Comparison of ENCODE assay signal across 9 mouse cellular contexts in the genomic region with DNA sequence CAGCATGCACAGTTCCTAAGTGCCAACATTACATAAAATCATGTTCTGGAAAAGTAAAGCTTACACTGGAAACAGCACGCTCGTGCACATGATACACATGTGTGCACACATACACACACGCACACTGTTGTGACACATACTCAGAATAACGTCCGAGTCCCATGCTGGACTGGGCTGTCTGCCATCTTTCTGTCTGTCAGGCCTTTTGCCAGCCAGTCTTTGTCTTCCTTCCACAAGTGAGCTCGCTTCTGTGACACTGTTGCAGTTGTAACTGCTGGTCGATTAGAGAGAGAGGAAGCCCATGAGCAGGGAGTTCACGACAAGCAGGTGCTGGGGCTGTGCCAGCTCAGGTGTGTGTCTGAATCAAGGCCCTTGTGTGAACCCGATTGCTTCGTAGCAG. TPM values are rescaled to one million over a fixed set of nuclear protein-coding genes. Genes with fewer than 3 reads are reported as not detected.
DNase-seq lines count a peak whose midpoint lies in the region; ATAC-seq and TF ChIP-seq lines count a peak whose summit lies in the region.
"Had no signal": no experiment of that assay in that cellular context is flagged by ENCODE, and none has a peak within 500 bp of the region (broad histone marks: within the 10 kb centered on the region; RNA-seq: fewer than 3 reads in every experiment).

No protein-coding gene starts in this region.

- no peaks in the 10 kb centered on the region for H3K9me3 ChIP-seq in liver, embryonic 12.5 days (replicated peaks)
- no peaks in the 10 kb centered on the region for H3K9me3 ChIP-seq in heart, embryonic 12.5 days (replicated peaks)
- no peaks in the 10 kb centered on the region for H3K9me3 ChIP-seq in lung, embryonic 16.5 days (ENCODE audit: control insufficient read depth, low read length)
- H3K9me3 ChIP-seq: liver, embryonic 13.5 days had no signal

- H3K36me3 ChIP-seq in liver, adult 2 months (ENCODE audit: control insufficient read depth, insufficient read depth, low read length) = no peaks in the 10 kb centered on the region
- H3K36me3 ChIP-seq in liver, embryonic 12.5 days = peaks cover 7% of the 10 kb centered on the region; the same call in 1 of the 2 replicates
- H3K36me3 ChIP-seq in heart, embryonic 12.5 days = peaks cover 39% of the 10 kb centered on the region
- no peaks in the 10 kb centered on the region for H3K36me3 ChIP-seq in lung, embryonic 16.5 days (ENCODE audit: control insufficient read depth, insufficient read depth, low read length)

- no peak overlapping the region for H3K9ac ChIP-seq in liver, adult 2 months (ENCODE audit: low read depth, low read length)
- no peak overlapping the region for H3K9ac ChIP-seq in liver, embryonic 12.5 days
- no peak overlapping the region for H3K9ac ChIP-seq in heart, embryonic 12.5 days
- H3K9ac ChIP-seq in lung, embryonic 16.5 days (ENCODE audit: low read length) = no peak overlapping the region
- H3K9ac ChIP-seq: liver, embryonic 13.5 days had no signal

- 0 out of 2 replicates have a peak overlapping the region, but pooled peaks have one; percentile 2 for H3K27ac ChIP-seq in liver, adult 2 months (replicated peaks; ENCODE audit: insufficient read depth, low read depth, low read length)
- H3K27ac ChIP-seq in liver, embryonic 12.5 days = no peak overlapping the region
- peak overlapping the region; percentile 48 for H3K27ac ChIP-seq in heart, embryonic 12.5 days (ENCODE audit: poor library complexity, severe bottlenecking)
- no peak overlapping the region for H3K27ac ChIP-seq in lung, embryonic 16.5 days (ENCODE audit: low read length)
- H3K27ac ChIP-seq: liver, embryonic 13.5 days had no signal

- DNase-seq in adrenal gland, adult 8-10 months = peak; percentile 29
- DNase-seq in adrenal gland, postnatal 4 days (ENCODE audit: low spot score in 2 of 2) = no peak
- peak; percentile 76 for DNase-seq in liver, adult 2 months (ENCODE audit: extremely low read depth, low read depth, low spot score)
- DNase-seq in embryo, embryonic 10.5 days (ENCODE audit: low spot score) = no peak
- DNase-seq: liver, embryonic 13.5 days had no signal

- peaks cover 5% of the 10 kb centered on the region; the same call in 1 of the 2 replicates for H3K79me2 ChIP-seq in liver, adult 2 months (ENCODE audit: control insufficient read depth, insufficient read depth, low read length)

- H3K4me2 ChIP-seq in liver, embryonic 12.5 days = no peak overlapping the region
- H3K4me2 ChIP-seq in heart, embryonic 12.5 days = no peak overlapping the region
- H3K4me2 ChIP-seq in lung, embryonic 16.5 days (ENCODE audit: low read depth, low read length) = no peak overlapping the region
- H3K4me2 ChIP-seq: liver, embryonic 13.5 days had no signal

- H3K4me3 ChIP-seq in liver, adult 2 months (ENCODE audit: insufficient read depth, low read depth, low read length) = no peak overlapping the region
- no peak overlapping the region for H3K4me3 ChIP-seq in liver, embryonic 12.5 days
- no peak overlapping the region for H3K4me3 ChIP-seq in heart, embryonic 12.5 days
- H3K4me3 ChIP-seq in lung, embryonic 16.5 days (ENCODE audit: low read length) = no peak overlapping the region
- H3K4me3 ChIP-seq: liver, embryonic 13.5 days had no signal

- H3K27me3 ChIP-seq in liver, adult 2 months (ENCODE audit: control insufficient read depth, insufficient read depth, low read length) = no peaks in the 10 kb centered on the region
- 0 out of 2 replicates have a peak, but pooled peaks cover 4% of the 10 kb centered on the region for H3K27me3 ChIP-seq in liver, embryonic 12.5 days (replicated peaks)
- H3K27me3 ChIP-seq in heart, embryonic 12.5 days (replicated peaks) = no peaks in the 10 kb centered on the region
- H3K27me3 ChIP-seq in lung, embryonic 16.5 days (ENCODE audit: control insufficient read depth, insufficient read depth, low read depth, low read length) = no peaks in the 10 kb centered on the region

- no peak for TF ChIP-seq CTCF in liver, adult 2 months (IDR thresholded peaks at IDR 0.05; ENCODE audit: low read depth, low read length)

- no peak for TF ChIP-seq POLR2A in liver, adult 2 months (IDR thresholded peaks at IDR 0.05; ENCODE audit: extremely low read depth, insufficient read depth, low read length)

- peaks cover 32% of the 10 kb centered on the region for H3K4me1 ChIP-seq in liver, adult 2 months (ENCODE audit: control insufficient read depth, insufficient read depth, low read length)
- peaks cover 35% of the 10 kb centered on the region for H3K4me1 ChIP-seq in liver, embryonic 12.5 days
- H3K4me1 ChIP-seq in heart, embryonic 12.5 days (replicated peaks) = peaks cover 40% of the 10 kb centered on the region
- H3K4me1 ChIP-seq in lung, embryonic 16.5 days (replicated peaks; ENCODE audit: control insufficient read depth, insufficient read depth, low read length) = peaks cover 3% of the 10 kb centered on the region; the same call in 1 of the 2 replicates

- ATAC-seq in liver, embryonic 12.5 days = no peak
- no peak for ATAC-seq in heart, embryonic 12.5 days (ENCODE audit: insufficient number of reproducible peaks, low FRiP score)
- peak; percentile 77 for ATAC-seq in lung, embryonic 16.5 days (ENCODE audit: low read depth)
- no peak for ATAC-seq in activated CD4-positive, CD25-positive, alpha-beta regulatory T cell, adult 4 months

- WGBS in liver, adult 2 months = 9% methylated on average over 10 of the region's 10 CpGs
- WGBS in liver, embryonic 12.5 days (ENCODE audit: insufficient replicate concordance) = 72% methylated on average over 10 of the region's 10 CpGs
- 69% methylated on average over 10 of the region's 10 CpGs for WGBS in heart, embryonic 12.5 days
- WGBS in lung, embryonic 16.5 days = 52% methylated on average over 10 of the region's 10 CpGs

RNA-seq across cellular contexts. Expression of gene Itsn1, which starts 57.3 kb away (rescaled TPM):
- 10 to 100 TPM; 43.3 to 68.5 (median 55.7) TPM for total RNA-seq in adrenal gland, adult 8-10 months (2022)
- 10 to 100 TPM; 54.5 to 59.7 TPM for total RNA-seq in adrenal gland, postnatal 4 days (2021)
- total RNA-seq in liver, adult 2 months (2014; rRNA removed) = 13.6 and 16.5 TPM in 2 replicates
- polyA plus RNA-seq in liver, adult 2 months (2012; rRNA removed) = 14.4 and 16.3 TPM in 2 replicates
- 47.5 and 52.3 TPM in 2 replicates for polyA plus RNA-seq in liver, embryonic 12.5 days (2016; fragmentation: Nextera tagmentation; extraction: Ambion mirVana)
- polyA plus RNA-seq in heart, embryonic 12.5 days (2016; fragmentation: Nextera tagmentation; extraction: Ambion mirVana) = 29.7 and 31.2 TPM in 2 replicates
- 17.8 and 18.0 TPM in 2 replicates for polyA plus RNA-seq in lung, embryonic 16.5 days (2015; fragmentation: Nextera tagmentation; extraction: Ambion mirVana)
- 1 to 10 TPM; 3.2 to 5.6 TPM for polyA plus RNA-seq in activated CD4-positive, CD25-positive, alpha-beta regulatory T cell, adult 4 months (2017; shearing (Covaris generic))

RNA-seq across cellular contexts. Expression of gene Cryzl1, which starts 57.6 kb away (rescaled TPM):
- total RNA-seq in adrenal gland, adult 8-10 months (2022) = 10 to 100 TPM; 49.9 to 75.8 (median 63.0) TPM
- total RNA-seq in adrenal gland, postnatal 4 days (2021) = 10 to 100 TPM; 61.0 to 67.9 TPM
- 23.1 and 24.6 TPM in 2 replicates for total RNA-seq in liver, adult 2 months (2014; rRNA removed)
- 9.6 and 10.1 TPM in 2 replicates for polyA plus RNA-seq in liver, adult 2 months (2012; rRNA removed)
- polyA plus RNA-seq in liver, embryonic 12.5 days (2016; fragmentation: Nextera tagmentation; extraction: Ambion mirVana) = 40.3 and 40.9 TPM in 2 replicates
- 48.2 and 54.5 TPM in 2 replicates for polyA plus RNA-seq in heart, embryonic 12.5 days (2016; fragmentation: Nextera tagmentation; extraction: Ambion mirVana)
- 74.2 and 75.1 TPM in 2 replicates for polyA plus RNA-seq in lung, embryonic 16.5 days (2015; fragmentation: Nextera tagmentation; extraction: Ambion mirVana)
- polyA plus RNA-seq in activated CD4-positive, CD25-positive, alpha-beta regulatory T cell, adult 4 months (2017; shearing (Covaris generic)) = 10 to 100 TPM; 67.0 to 69.8 TPM

Comparison
In these comparisons a context has a peak if more than half of its experiments do, and no peak if none do; other contexts are left out.
1. DNase-seq: peak in adrenal gland, adult 8-10 months (single experiment) and liver, adult 2 months (single experiment); none in adrenal gland, postnatal 4 days (0 of 2) and embryo, embryonic 10.5 days (single experiment).
2. H3K27ac ChIP-seq: peak in liver, adult 2 months (single experiment) and heart, embryonic 12.5 days (single experiment); none in liver, embryonic 12.5 days (single experiment) and lung, embryonic 16.5 days (single experiment).